ENCODE assay signal across 7 mouse cellular contexts in genomic region chr4:135876583-135877020, GRCm38 (mm10). TPM values are rescaled to one million over a fixed set of nuclear protein-coding genes. Genes with fewer than 3 reads are reported as not detected.
DNase-seq lines count a peak whose midpoint lies in the region; ATAC-seq lines count a peak whose summit lies in the region.

No protein-coding gene starts in this region.

- peak; percentile 76 for DNase-seq in embryo, embryonic 10.5 days (ENCODE audit: low spot score)
- peak; percentile 40 for DNase-seq in gastrocnemius, postnatal 10 days
- DNase-seq in left cerebral cortex, postnatal 14 days (ENCODE audit: low spot score in 2 of 2) = peak; percentile 80 to 95
- peak; percentile 35 for DNase-seq in right cerebral cortex, postnatal 4 days

- peak; percentile 80 for ATAC-seq in activated CD4-positive, CD25-positive, alpha-beta regulatory T cell, adult 4 months
- peak; percentile 84 for ATAC-seq in inflammation-experienced regulatory T-cells, adult 6 months
- peak; percentile 20 for ATAC-seq in megakaryocyte-erythroid progenitor cell, adult 5-6 weeks (replicated peaks; ENCODE audit: low FRiP score, low TSS enrichment, poor library complexity, severe bottlenecking)

- intact Hi-C loops in left cerebral cortex, postnatal 14 days (cut with DNase I) = loop anchor here (2.0 to 10.0 kb wide), 2 partner anchors 74 to 952 kb away; partner anchors contain the start of gene Rsrp1

RNA-seq across cellular contexts. Expression of gene Pnrc2, which starts 3.0 kb away (rescaled TPM):
- polyA plus RNA-seq in activated CD4-positive, CD25-positive, alpha-beta regulatory T cell, adult 4 months (2017; shearing (Covaris generic)) = 100 to 1,000 TPM; 216 to 230 TPM
- 10 to 100 TPM; 59.0 to 71.8 TPM for total RNA-seq in gastrocnemius, postnatal 10 days (2021)
- 100 to 1,000 TPM; 177 to 235 (median 211) TPM for polyA plus RNA-seq in inflammation-experienced regulatory T-cells, adult 6 months (2017; shearing (Covaris generic))
- total RNA-seq in left cerebral cortex, postnatal 14 days (2021) = 10 to 100 TPM; 48.8 to 49.7 TPM
- total RNA-seq in megakaryocyte-erythroid progenitor cell, adult 5-6 weeks (2014; fragmentation: Nextera tagmentation) = 105 and 128 TPM in 2 replicates
- total RNA-seq in megakaryocyte-erythroid progenitor cell, adult 5-6 weeks (2017) = 145 and 204 TPM in 2 replicates

RNA-seq across cellular contexts. Expression of gene Cnr2, which starts 18.6 kb away (rescaled TPM):
- polyA plus RNA-seq in activated CD4-positive, CD25-positive, alpha-beta regulatory T cell, adult 4 months (2017; shearing (Covaris generic)) = 1 to 10 TPM; 4.9 to 7.9 TPM
- total RNA-seq in gastrocnemius, postnatal 10 days (2021) = under 1 TPM; 0.75 to 0.95 TPM
- 1 to 10 TPM; 1.9 to 8.0 (median 7.0) TPM for polyA plus RNA-seq in inflammation-experienced regulatory T-cells, adult 6 months (2017; shearing (Covaris generic))
- total RNA-seq in left cerebral cortex, postnatal 14 days (2021) = under 1 TPM in 1 of 2 experiments, not detected in 1; 0.09 TPM
- total RNA-seq in megakaryocyte-erythroid progenitor cell, adult 5-6 weeks (2014; fragmentation: Nextera tagmentation) = 19.4 and 24.3 TPM in 2 replicates
- 19.4 and 20.1 TPM in 2 replicates for total RNA-seq in megakaryocyte-erythroid progenitor cell, adult 5-6 weeks (2017)

RNA-seq across cellular contexts. Expression of gene Srsf10, which starts 21.1 kb away (rescaled TPM):
- polyA plus RNA-seq in activated CD4-positive, CD25-positive, alpha-beta regulatory T cell, adult 4 months (2017; shearing (Covaris generic)) = 100 to 1,000 TPM; 172 to 181 TPM
- total RNA-seq in gastrocnemius, postnatal 10 days (2021) = 10 to 100 TPM; 47.2 to 59.0 TPM
- polyA plus RNA-seq in inflammation-experienced regulatory T-cells, adult 6 months (2017; shearing (Covaris generic)) = 100 to 1,000 TPM; 184 to 209 (median 207) TPM
- total RNA-seq in left cerebral cortex, postnatal 14 days (2021) = 10 to 100 TPM; 71.0 to 77.4 TPM
- total RNA-seq in megakaryocyte-erythroid progenitor cell, adult 5-6 weeks (2014; fragmentation: Nextera tagmentation) = 272 and 280 TPM in 2 replicates
- 322 and 402 TPM in 2 replicates for total RNA-seq in megakaryocyte-erythroid progenitor cell, adult 5-6 weeks (2017)

RNA-seq across cellular contexts. Expression of gene Fuca1, which starts 43.9 kb away (rescaled TPM):
- 10 to 100 TPM; 74.0 to 98.1 TPM for polyA plus RNA-seq in activated CD4-positive, CD25-positive, alpha-beta regulatory T cell, adult 4 months (2017; shearing (Covaris generic))
- total RNA-seq in gastrocnemius, postnatal 10 days (2021) = 10 to 100 TPM; 36.1 to 41.4 TPM
- 100 to 1,000 TPM in 1 of 3 experiments, 10 to 100 TPM in 2; 81.7 to 101 (median 98.9) TPM for polyA plus RNA-seq in inflammation-experienced regulatory T-cells, adult 6 months (2017; shearing (Covaris generic))
- total RNA-seq in left cerebral cortex, postnatal 14 days (2021) = 10 to 100 TPM; 34.0 to 39.0 TPM
- total RNA-seq in megakaryocyte-erythroid progenitor cell, adult 5-6 weeks (2014; fragmentation: Nextera tagmentation) = 45.6 and 64.2 TPM in 2 replicates
- 136 and 139 TPM in 2 replicates for total RNA-seq in megakaryocyte-erythroid progenitor cell, adult 5-6 weeks (2017)

Comparison
In these comparisons a context has a peak if more than half of its experiments do, and no peak if none do; other contexts are left out.
1. Peak in every context shown above with its lines: DNase-seq and ATAC-seq.
2. ATAC-seq: peak in every context shown above with its lines; median percentile 84 in inflammation-experienced regulatory T-cells, adult 6 months; 80 in activated CD4-positive, CD25-positive, alpha-beta regulatory T cell, adult 4 months; 20 in megakaryocyte-erythroid progenitor cell, adult 5-6 weeks.
3. DNase-seq: peak in every context shown above with its lines; median percentile 88 in left cerebral cortex, postnatal 14 days; 76 in embryo, embryonic 10.5 days; 40 in gastrocnemius, postnatal 10 days; 35 in right cerebral cortex, postnatal 4 days.
4. RNA of gene Cnr2, which starts 18.6 kb away (total RNA-seq): 19.4 to 24.3 TPM in megakaryocyte-erythroid progenitor cell, adult 5-6 weeks; 0.75 to 0.95 TPM in gastrocnemius, postnatal 10 days and 0.09 TPM in left cerebral cortex, postnatal 14 days; every median in the first group is over 10 times any median in the second.